ENCODE assay signal across 26 mouse cellular contexts in the genomic region with DNA sequence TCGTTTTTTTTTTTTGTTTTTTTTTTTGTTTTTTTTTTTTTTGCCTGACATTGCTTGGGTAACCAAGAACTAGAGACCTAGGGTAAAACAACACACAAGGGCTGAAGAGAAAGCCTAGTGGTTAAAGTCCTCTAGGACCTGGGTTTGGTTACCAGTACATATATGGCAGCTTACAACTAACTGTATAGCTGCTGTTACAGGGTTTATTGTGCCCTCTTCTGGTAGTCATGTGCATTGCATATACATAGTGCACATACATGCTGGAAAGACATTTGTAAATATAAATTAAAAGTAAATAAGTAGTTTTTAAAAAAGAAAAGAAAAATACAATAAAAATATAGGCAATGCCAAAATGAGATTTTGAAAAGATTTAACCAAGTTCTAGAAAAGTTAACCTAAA. TPM values are rescaled to one million over a fixed set of nuclear protein-coding genes. Genes with fewer than 3 reads are reported as not detected.
DNase-seq lines count a peak whose midpoint lies in the region; TF ChIP-seq lines count a peak whose summit lies in the region.
"Had no signal": no experiment of that assay in that cellular context is flagged by ENCODE, and none has a peak within 500 bp of the region (broad histone marks: within the 10 kb centered on the region; RNA-seq: fewer than 3 reads in every experiment).

No protein-coding gene starts in this region.

- no peak for DNase-seq in gastrocnemius, adult 2 months
- DNase-seq in gastrocnemius, postnatal 25 days = no peak
- DNase-seq in layer of hippocampus, adult 2 months (ENCODE audit: low spot score in 2 of 2) = no peak
- no peak for DNase-seq in layer of hippocampus, adult 18-20 months (ENCODE audit: low spot score in 2 of 2)
- peak; percentile 10 for DNase-seq in 3T3-L1 (ENCODE audit: low read depth, low spot score)
- peak; percentile 18 for DNase-seq in MEL (ENCODE audit: low read depth, low spot score)
- no peak for DNase-seq in right cerebral cortex, postnatal 25 days
- no peak for DNase-seq in spleen, adult 12 weeks (ENCODE audit: low spot score)
- DNase-seq: cerebellum, adult 11-12 months; cerebellum, postnatal 10 days; gastrocnemius, postnatal 10 days; heart, adult 18-20 months; heart, postnatal 14 days; kidney, postnatal 10 days; layer of hippocampus, postnatal 36 days; liver, embryonic 13.5 days; thymus, postnatal 14 days had no signal

- TF ChIP-seq CTCF in gastrocnemius, adult 2 months (IDR thresholded peaks at IDR 0.05) = peak; percentile 15; the same call in 1 of the 2 replicates
- peak; percentile 30; the same call in 1 of the 2 replicates for TF ChIP-seq CTCF in layer of hippocampus, adult 2 months (conservative IDR thresholded peaks at IDR 0.05)
- peak in 1 of 3 experiments; percentile 12; a peak in 1 of 6 replicates for TF ChIP-seq CTCF in MEL (IDR thresholded peaks at IDR 0.05 in 2 of 3, conservative IDR thresholded peaks at IDR 0.05 in 1 of 3; ENCODE audit: control insufficient read depth in 1 of 3, insufficient read depth in 1 of 3, low read depth in 2 of 3, low read length in 3 of 3, poor library complexity in 1 of 3, severe bottlenecking in 1 of 3)

- no peaks in the 10 kb centered on the region for H3K9me3 ChIP-seq in MEL (replicated peaks; ENCODE audit: insufficient read depth, low read length)
- H3K9me3 ChIP-seq: forebrain, embryonic 15.5 days; lung, embryonic 15.5 days; neural tube, embryonic 15.5 days had no signal

- H3K79me2 ChIP-seq in MEL (ENCODE audit: control insufficient read depth, insufficient read depth, low read length, poor library complexity) = no peaks in the 10 kb centered on the region

- no peak overlapping the region for H3K27ac ChIP-seq in gastrocnemius, adult 2 months
- no peak overlapping the region for H3K27ac ChIP-seq in layer of hippocampus, adult 2 months
- H3K27ac ChIP-seq in MEL (ENCODE audit: control insufficient read depth, low read depth, low read length) = no peak overlapping the region
- H3K27ac ChIP-seq: embryonic facial prominence, embryonic 10.5 days; forebrain, embryonic 15.5 days; heart, embryonic 13.5 days; limb, embryonic 13.5 days; liver, embryonic 13.5 days; lung, embryonic 15.5 days; midbrain, embryonic 10.5 days; neural tube, embryonic 15.5 days had no signal

- H3K36me3 ChIP-seq in MEL (ENCODE audit: control insufficient read depth in 1 of 2, insufficient read depth in 2 of 2, low read length in 2 of 2) = no peaks in the 10 kb centered on the region
- H3K36me3 ChIP-seq: embryonic facial prominence, embryonic 10.5 days; forebrain, embryonic 15.5 days; heart, embryonic 13.5 days; limb, embryonic 13.5 days; liver, embryonic 13.5 days; lung, embryonic 15.5 days; midbrain, embryonic 10.5 days; neural tube, embryonic 15.5 days had no signal

- H3K4me3 ChIP-seq in gastrocnemius, adult 2 months = no peak overlapping the region
- H3K4me3 ChIP-seq in layer of hippocampus, adult 2 months = no peak overlapping the region
- no peak overlapping the region for H3K4me3 ChIP-seq in MEL (ENCODE audit: control insufficient read depth in 1 of 2, insufficient read depth in 1 of 2, low read depth in 2 of 2, low read length in 2 of 2)
- H3K4me3 ChIP-seq: embryonic facial prominence, embryonic 10.5 days; forebrain, embryonic 15.5 days; heart, embryonic 13.5 days; limb, embryonic 13.5 days; liver, embryonic 13.5 days; lung, embryonic 15.5 days; midbrain, embryonic 10.5 days; neural tube, embryonic 15.5 days had no signal

- TF ChIP-seq POLR2A in MEL (IDR thresholded peaks at IDR 0.05; ENCODE audit: control insufficient read depth in 1 of 2, insufficient read depth in 1 of 2, low read depth in 1 of 2, low read length in 2 of 2, poor library complexity in 1 of 2) = no peak

- H3K9ac ChIP-seq in MEL (ENCODE audit: control insufficient read depth, low read depth, low read length, poor library complexity, severe bottlenecking) = no peak overlapping the region
- H3K9ac ChIP-seq: forebrain, embryonic 15.5 days; heart, embryonic 13.5 days; limb, embryonic 13.5 days; liver, embryonic 13.5 days; lung, embryonic 15.5 days; neural tube, embryonic 15.5 days had no signal

- intact Hi-C loops in gastrocnemius, adult 2 months (cut with DNase I) = no loop called here

- TF ChIP-seq RAD21 in MEL (IDR thresholded peaks at IDR 0.05; ENCODE audit: low read depth, low read length) = peak; percentile 10

- no peaks in the 10 kb centered on the region for H3K4me1 ChIP-seq in MEL (ENCODE audit: control insufficient read depth in 1 of 2, insufficient read depth in 2 of 2, low read length in 2 of 2)
- H3K4me1 ChIP-seq: embryonic facial prominence, embryonic 10.5 days; forebrain, embryonic 15.5 days; heart, embryonic 13.5 days; limb, embryonic 13.5 days; liver, embryonic 13.5 days; lung, embryonic 15.5 days; midbrain, embryonic 10.5 days; neural tube, embryonic 15.5 days had no signal

- TF ChIP-seq EP300 in MEL (IDR thresholded peaks at IDR 0.05; ENCODE audit: low read depth in 1 of 2, low read length in 2 of 2) = no peak

- H3K27me3 ChIP-seq in MEL (ENCODE audit: control insufficient read depth in 1 of 2, insufficient read depth in 2 of 2, low read length in 2 of 2) = no peaks in the 10 kb centered on the region
- H3K27me3 ChIP-seq: forebrain, embryonic 15.5 days; heart, embryonic 13.5 days; limb, embryonic 13.5 days; liver, embryonic 13.5 days; lung, embryonic 15.5 days; neural tube, embryonic 15.5 days had no signal

TF ChIP-seq in MEL, 35 proteins besides CTCF, POLR2A, EP300 and RAD21:
- TF ChIP-seq MAZ (IDR thresholded peaks at IDR 0.05; ENCODE audit: low read depth, low read length) (no peak), CHD2 (IDR thresholded peaks at IDR 0.05; ENCODE audit: low read length) (no peak)

RNA-seq across cellular contexts. Expression of a gene that starts 28.8 kb away (rescaled TPM):
- not detected for total RNA-seq in gastrocnemius, adult 2 months (2021)
- not detected for total RNA-seq in gastrocnemius, postnatal 25 days (2021)
- total RNA-seq in layer of hippocampus, adult 2 months (2021) = 1 to 10 TPM; 2.0 to 3.5 TPM
- 1 to 10 TPM; 2.7 to 2.9 TPM for total RNA-seq in layer of hippocampus, adult 18-20 months (2021)
- not detected in 2 replicates for total RNA-seq in MEL (2012; rRNA removed)
- polyA plus RNA-seq in MEL (2012; ENCODE audit: insufficient read depth in 1 of 2, insufficient read length in 2 of 2, low read depth in 1 of 2, low replicate concordance in 2 of 2, missing spikeins in 1 of 2) = not detected
- total RNA-seq: gastrocnemius, postnatal 10 days; heart, adult 18-20 months had no signal
- polyA plus RNA-seq: inflammation-experienced regulatory T-cells, adult 6 months; liver, embryonic 13.5 days; spleen, adult 2 months had no signal

Comparison
In these comparisons a context has a peak if more than half of its experiments do, and no peak if none do; other contexts are left out.
1. DNase-seq: peak in 3T3-L1 (single experiment) and MEL (single experiment); none in gastrocnemius, adult 2 months (single experiment), gastrocnemius, postnatal 25 days (single experiment), layer of hippocampus, adult 2 months (0 of 2), layer of hippocampus, adult 18-20 months (0 of 2), right cerebral cortex, postnatal 25 days (single experiment) and spleen, adult 12 weeks (single experiment).